Mouse (Mus musculus): ENCODE results near the gene Map2k6.
A peak's percentile ranks its signal among the peaks of the same experiment; 100 is the strongest.

Gene Map2k6

GRCm38 (mm10) chr11:110495323-110496060, 96.6 kb downstream of the Map2k6 start:
- DNase-seq: no peak

GRCm38 (mm10) chr11:110496061-110496446, 97.1 kb downstream of the Map2k6 start:
- DNase-seq: peak; percentile 80

- DNase-seq: no peak
Observed at GRCm38 (mm10) chr11:110497743-110498142, 98.8 kb downstream of the Map2k6 start.

- peak; percentile 35 for DNase-seq
Observed at GRCm38 (mm10) chr11:110498651-110499213, 99.8 kb downstream of the Map2k6 start.

GRCm38 (mm10) chr11:110502937-110503670, 104.2 kb downstream of the Map2k6 start:
- DNase-seq: no peak

- DNase-seq: peak; percentile 68
Observed at GRCm38 (mm10) chr11:110511466-110511865, 112.5 kb downstream of the Map2k6 start.

GRCm38 (mm10) chr11:110518648-110519047, 119.7 kb downstream of the Map2k6 start:
- no peak for DNase-seq

- DNase-seq: no peak
Observed at GRCm38 (mm10) chr11:110522906-110523305, 124.0 kb downstream of the Map2k6 start.

GRCm38 (mm10) chr11:110526156-110526555, 127.2 kb downstream of the Map2k6 start:
- no peak for DNase-seq

- no peak for DNase-seq
Observed at GRCm38 (mm10) chr11:110531087-110531486, 132.2 kb downstream of the Map2k6 start.

- no peak for DNase-seq
Observed at GRCm38 (mm10) chr11:110534856-110535255, 135.9 kb downstream of the Map2k6 start.

- DNase-seq: no peak
Observed at GRCm38 (mm10) chr11:110536533-110536932, 137.6 kb downstream of the Map2k6 start.

- DNase-seq: peak; percentile 80
Observed at GRCm38 (mm10) chr11:110537602-110538001, 138.7 kb downstream of the Map2k6 start.

GRCm38 (mm10) chr11:110538206-110538605, 139.3 kb downstream of the Map2k6 start:
- DNase-seq: no peak

- no peak for DNase-seq
Observed at GRCm38 (mm10) chr11:110541933-110542332, 143.0 kb downstream of the Map2k6 start.

- DNase-seq: no peak
Observed at GRCm38 (mm10) chr11:110544419-110545210, 145.7 kb downstream of the Map2k6 start.

GRCm38 (mm10) chr11:110545416-110545815, 146.5 kb downstream of the Map2k6 start:
- no peak for DNase-seq

GRCm38 (mm10) chr11:110551471-110551967, 152.6 kb downstream of the Map2k6 start:
- DNase-seq: no peak

GRCm38 (mm10) chr11:110562320-110563081, 163.6 kb downstream of the Map2k6 start:
- DNase-seq: no peak

- no peak for DNase-seq
Observed at GRCm38 (mm10) chr11:110563272-110563671, 164.3 kb downstream of the Map2k6 start.

GRCm38 (mm10) chr11:110563801-110564200, 164.9 kb downstream of the Map2k6 start:
- DNase-seq: no peak

GRCm38 (mm10) chr11:110566307-110566706, 167.4 kb downstream of the Map2k6 start:
- DNase-seq: no peak
